Mouse (Mus musculus): Measurements from ENCODE around the gene Plxnb2. TPM values are rescaled to one million over a fixed set of nuclear protein-coding genes. Genes with fewer than 3 reads are reported as not detected.

Plxnb2 gene
- polyA plus RNA-seq, 1 experiment from 2014 or later: 122 TPM

GRCm38 (mm10) chr15:89136461-89137155 is 44.0 kb downstream of the Plxnb2 start:
- no peaks in the 10 kb centered on the region for H3K9me3 ChIP-seq (ENCODE audit: control insufficient read depth, low read length)
- no peak overlapping the region for H3K27ac ChIP-seq (replicated peaks; ENCODE audit: low read depth, low read length)
- H3K4me3 ChIP-seq (ENCODE audit: low read depth, low read length): no peak overlapping the region
- ATAC-seq (ENCODE audit: insufficient number of reproducible peaks, low FRiP score, low TSS enrichment, low read depth) (no peak), DNase-seq (ENCODE audit: low spot score) (no peak)
- no peak overlapping the region for H3K4me2 ChIP-seq (ENCODE audit: low read depth, severe bottlenecking)
- 90% methylated on average over 5 of the region's 5 CpGs for WGBS
- no peaks in the 10 kb centered on the region for H3K36me3 ChIP-seq (ENCODE audit: control insufficient read depth, insufficient read depth, low read length)
- H3K4me1 ChIP-seq (ENCODE audit: control insufficient read depth, insufficient read depth, low read length): peaks cover 11% of the 10 kb centered on the region
- H3K9ac ChIP-seq (ENCODE audit: low read length): no peak overlapping the region
- H3K27me3 ChIP-seq (ENCODE audit: control insufficient read depth, insufficient read depth, low read length): no peaks in the 10 kb centered on the region

- Histone ChIP-seq H3K4me1 (ENCODE audit: control insufficient read depth, insufficient read depth, low read length) (peaks cover 8% of the 10 kb centered on the region), H3K4me3 (ENCODE audit: low read depth, low read length) (no peak overlapping the region), H3K27me3 (ENCODE audit: control insufficient read depth, insufficient read depth, low read length) (no peaks in the 10 kb centered on the region), H3K36me3 (ENCODE audit: control insufficient read depth, insufficient read depth, low read length) (no peaks in the 10 kb centered on the region), H3K9ac (ENCODE audit: low read length) (no peak overlapping the region), H3K9me3 (ENCODE audit: control insufficient read depth, low read length) (no peaks in the 10 kb centered on the region), H3K4me2 (ENCODE audit: low read depth, severe bottlenecking) (no peak overlapping the region), H3K27ac (replicated peaks; ENCODE audit: low read depth, low read length) (no peak overlapping the region)
- WGBS: 88% methylated on average over 3 of the region's 3 CpGs
- DNase-seq (ENCODE audit: low spot score) (no peak), ATAC-seq (ENCODE audit: insufficient number of reproducible peaks, low FRiP score, low TSS enrichment, low read depth) (no peak)
Observed at GRCm38 (mm10) chr15:89131316-89131715, 49.3 kb downstream of the Plxnb2 start.

GRCm38 (mm10) chr15:89130245-89130644 is 50.3 kb downstream of the Plxnb2 start:
- peaks cover 2% of the 10 kb centered on the region; the same call in 1 of the 2 replicates for H3K36me3 ChIP-seq (ENCODE audit: control insufficient read depth, insufficient read depth, low read length)
- ATAC-seq (ENCODE audit: insufficient number of reproducible peaks, low FRiP score, low TSS enrichment, low read depth): no peak

GRCm38 (mm10) chr15:89128382-89129350 is 51.9 kb downstream of the Plxnb2 start, which contains the start of gene Hdac10:
Gene Hdac10 (minus strand): TSS chr15:89128700.
- H3K4me1 ChIP-seq (ENCODE audit: control insufficient read depth, insufficient read depth, low read length): peaks cover 11% of the 10 kb centered on the region
- whole genome bisulfite sequencing: 3% methylated on average over 36 of the region's 36 CpGs

More at GRCm38 (mm10) chr15:89130245-89130644, 50.3 kb downstream of the Plxnb2 start:
- Histone ChIP-seq H3K4me3 (ENCODE audit: low read depth, low read length) (no peak overlapping the region), H3K9me3 (ENCODE audit: control insufficient read depth, low read length) (no peaks in the 10 kb centered on the region), H3K27ac (replicated peaks; ENCODE audit: low read depth, low read length) (no peak overlapping the region), H3K9ac (ENCODE audit: low read length) (no peak overlapping the region), H3K27me3 (ENCODE audit: control insufficient read depth, insufficient read depth, low read length) (no peaks in the 10 kb centered on the region), H3K4me1 (ENCODE audit: control insufficient read depth, insufficient read depth, low read length) (peaks cover 8% of the 10 kb centered on the region), H3K4me2 (ENCODE audit: low read depth, severe bottlenecking) (no peak overlapping the region)
- DNase-seq (ENCODE audit: low spot score): no peak

GRCm38 (mm10) chr15:89127364-89127940 is 53.1 kb downstream of the Plxnb2 start:
- Histone ChIP-seq H3K9ac (ENCODE audit: low read length) (peak overlapping the region; percentile 37; the same call in 1 of the 2 replicates), H3K4me1 (ENCODE audit: control insufficient read depth, insufficient read depth, low read length) (peaks cover 11% of the 10 kb centered on the region), H3K27ac (replicated peaks; ENCODE audit: low read depth, low read length) (no peak overlapping the region), H3K4me2 (ENCODE audit: low read depth, severe bottlenecking) (peak overlapping the region; percentile 65; the same call in 1 of the 2 replicates), H3K9me3 (ENCODE audit: control insufficient read depth, low read length) (no peaks in the 10 kb centered on the region), H3K4me3 (ENCODE audit: low read depth, low read length) (peak overlapping the region; percentile 50), H3K27me3 (ENCODE audit: control insufficient read depth, insufficient read depth, low read length) (no peaks in the 10 kb centered on the region), H3K36me3 (ENCODE audit: control insufficient read depth, insufficient read depth, low read length) (peaks cover 2% of the 10 kb centered on the region; the same call in 1 of the 2 replicates)
- ATAC-seq (ENCODE audit: insufficient number of reproducible peaks, low FRiP score, low TSS enrichment, low read depth) (no peak), DNase-seq (ENCODE audit: low spot score) (no peak)
- 85% methylated on average over 8 of the region's 8 CpGs for WGBS

More at GRCm38 (mm10) chr15:89128382-89129350, 51.9 kb downstream of the Plxnb2 start, which contains the start of gene Hdac10:
- no peak within 1 kb of the TSS for H3K27ac ChIP-seq (replicated peaks; ENCODE audit: low read depth, low read length)
- peak; percentile 91 for DNase-seq (ENCODE audit: low spot score)
- H3K36me3 ChIP-seq (ENCODE audit: control insufficient read depth, insufficient read depth, low read length): peaks cover 2% of the 10 kb centered on the region; the same call in 1 of the 2 replicates
- ATAC-seq (ENCODE audit: insufficient number of reproducible peaks, low FRiP score, low TSS enrichment, low read depth): peak; percentile 74
- H3K4me3 ChIP-seq (ENCODE audit: low read depth, low read length): peak within 1 kb of the TSS; percentile 50
- peak within 1 kb of the TSS; percentile 65 for H3K9ac ChIP-seq (ENCODE audit: low read length)
- H3K27me3 ChIP-seq (ENCODE audit: control insufficient read depth, insufficient read depth, low read length): no peaks in the 10 kb centered on the region
- no peaks in the 10 kb centered on the region for H3K9me3 ChIP-seq (ENCODE audit: control insufficient read depth, low read length)
- peak within 1 kb of the TSS; percentile 65 for H3K4me2 ChIP-seq (ENCODE audit: low read depth, severe bottlenecking)

GRCm38 (mm10) chr15:89126622-89127021 is 54.0 kb downstream of the Plxnb2 start:
- Histone ChIP-seq H3K9ac (ENCODE audit: low read length) (no peak overlapping the region), H3K27me3 (ENCODE audit: control insufficient read depth, insufficient read depth, low read length) (no peaks in the 10 kb centered on the region), H3K27ac (replicated peaks; ENCODE audit: low read depth, low read length) (no peak overlapping the region), H3K4me3 (ENCODE audit: low read depth, low read length) (no peak overlapping the region), H3K4me1 (ENCODE audit: control insufficient read depth, insufficient read depth, low read length) (peaks cover 18% of the 10 kb centered on the region), H3K4me2 (ENCODE audit: low read depth, severe bottlenecking) (no peak overlapping the region), H3K36me3 (ENCODE audit: control insufficient read depth, insufficient read depth, low read length) (peaks cover 2% of the 10 kb centered on the region; the same call in 1 of the 2 replicates), H3K9me3 (ENCODE audit: control insufficient read depth, low read length) (no peaks in the 10 kb centered on the region)
- no peak for ATAC-seq (ENCODE audit: insufficient number of reproducible peaks, low FRiP score, low TSS enrichment, low read depth)
- 90% methylated on average over 8 of the region's 8 CpGs for WGBS
- no peak for DNase-seq (ENCODE audit: low spot score)

GRCm38 (mm10) chr15:89125351-89125750 is 55.2 kb downstream of the Plxnb2 start:
- Histone ChIP-seq H3K36me3 (ENCODE audit: control insufficient read depth, insufficient read depth, low read length) (peaks cover 2% of the 10 kb centered on the region; the same call in 1 of the 2 replicates), H3K9ac (ENCODE audit: low read length) (no peak overlapping the region), H3K4me3 (ENCODE audit: low read depth, low read length) (no peak overlapping the region), H3K4me2 (ENCODE audit: low read depth, severe bottlenecking) (no peak overlapping the region), H3K4me1 (ENCODE audit: control insufficient read depth, insufficient read depth, low read length) (peaks cover 22% of the 10 kb centered on the region), H3K27me3 (ENCODE audit: control insufficient read depth, insufficient read depth, low read length) (no peaks in the 10 kb centered on the region), H3K9me3 (ENCODE audit: control insufficient read depth, low read length) (no peaks in the 10 kb centered on the region), H3K27ac (replicated peaks; ENCODE audit: low read depth, low read length) (no peak overlapping the region)
- DNase-seq (ENCODE audit: low spot score) (no peak), ATAC-seq (ENCODE audit: insufficient number of reproducible peaks, low FRiP score, low TSS enrichment, low read depth) (no peak)
- WGBS: 90% methylated on average over 9 of the region's 9 CpGs

- Histone ChIP-seq H3K9ac (ENCODE audit: low read length) (no peak overlapping the region), H3K4me2 (ENCODE audit: low read depth, severe bottlenecking) (no peak overlapping the region), H3K36me3 (ENCODE audit: control insufficient read depth, insufficient read depth, low read length) (peaks cover 2% of the 10 kb centered on the region; the same call in 1 of the 2 replicates), H3K9me3 (ENCODE audit: control insufficient read depth, low read length) (no peaks in the 10 kb centered on the region), H3K27me3 (ENCODE audit: control insufficient read depth, insufficient read depth, low read length) (no peaks in the 10 kb centered on the region), H3K4me1 (ENCODE audit: control insufficient read depth, insufficient read depth, low read length) (peaks cover 24% of the 10 kb centered on the region), H3K27ac (replicated peaks; ENCODE audit: low read depth, low read length) (no peak overlapping the region), H3K4me3 (ENCODE audit: low read depth, low read length) (no peak overlapping the region)
- ATAC-seq (ENCODE audit: insufficient number of reproducible peaks, low FRiP score, low TSS enrichment, low read depth): no peak
- WGBS: 89% methylated on average over 3 of the region's 3 CpGs
- DNase-seq (ENCODE audit: low spot score): no peak
Observed at GRCm38 (mm10) chr15:89124312-89124711, 56.3 kb downstream of the Plxnb2 start.
